Mouse (Mus musculus) CH12.LX (cell line): ENCODE results near the gene Ldah. TPM values are rescaled to one million over a fixed set of nuclear protein-coding genes. Genes with fewer than 3 reads are reported as not detected.

Source experiments
- DNase-seq: peaks from one replicate; pipeline ENCODE4 v3.0.0-alpha.2; 2013; ENCODE audit errors: extremely low read depth
- H3K27ac ChIP-seq: 2 replicates; pipeline ENCODE4 v1.5.1; 2012; ENCODE audit warnings: low read depth, mild to moderate bottlenecking, control low read depth, moderate library complexity; ENCODE audit not compliant: insufficient read depth
- H3K27me3 ChIP-seq: replicated peaks from 2 replicates; pipeline ENCODE3; 2012; ENCODE audit warnings: inconsistent platforms
- H3K36me3 ChIP-seq, 2 experiments: replicated peaks in 1 of 2; 2 replicates each; pipeline versions ENCODE3 to v1.6.1; 2012; ENCODE audit warnings: inconsistent platforms in 1 of 2, low read length in 1 of 2, mild to moderate bottlenecking in 1 of 2, mixed read lengths in 1 of 2, moderate library complexity in 1 of 2; ENCODE audit not compliant: control insufficient read depth in 1 of 2, insufficient read depth in 1 of 2
- H3K4me1 ChIP-seq, 2 experiments: 2 replicates each; pipeline ENCODE4 v1.6.1; 2012; ENCODE audit warnings: inconsistent platforms in 1 of 2, moderate library complexity in 1 of 2; ENCODE audit not compliant: insufficient read depth in 2 of 2, control insufficient read depth in 1 of 2
- H3K4me2 ChIP-seq: 2 replicates; pipeline ENCODE4 v1.6.1; 2012; ENCODE audit warnings: low read depth, mild to moderate bottlenecking, control low read depth; ENCODE audit not compliant: poor library complexity, insufficient read depth, severe bottlenecking
- H3K4me3 ChIP-seq, 3 experiments: fragments of 150-350 bp in 1 of 3; sonication (generic) in 1 of 3; replicated peaks in 1 of 3; 2 replicates each; pipeline versions ENCODE3 to v1.5.1; 2011 to 2012; ENCODE audit warnings: low read depth in 2 of 3, low read length in 2 of 3, mild to moderate bottlenecking in 2 of 3, moderate library complexity in 2 of 3, control low read depth in 1 of 3, improper control_type of control experiment in 1 of 3, inconsistent platforms in 1 of 3, mixed read lengths in 1 of 3; ENCODE audit not compliant: poor library complexity in 1 of 3
- H3K79me2 ChIP-seq: replicated peaks from 2 replicates; pipeline ENCODE4 v1.6.1; 2012; ENCODE audit warnings: mild to moderate bottlenecking, moderate library complexity; ENCODE audit not compliant: control insufficient read depth, poor library complexity, insufficient read depth, severe bottlenecking; ENCODE audit errors: extremely low read depth
- H3K9ac ChIP-seq: 2 replicates; pipeline ENCODE4 v1.6.1; 2012; ENCODE audit warnings: low read depth, mild to moderate bottlenecking, control low read depth, moderate library complexity; ENCODE audit not compliant: insufficient read depth
- H3K9me3 ChIP-seq: replicated peaks from 2 replicates; pipeline ENCODE3; 2012; ENCODE audit warnings: low read length, inconsistent platforms, mixed read lengths
- BHLHE40 ChIP-seq: IDR thresholded peaks from 2 replicates; pipeline ENCODE4 v1.6.1; 2011; ENCODE audit warnings: mild to moderate bottlenecking, low read depth, low read length, improper control_type of control experiment
- ETS1 ChIP-seq: conservative IDR thresholded peaks from 2 replicates; pipeline ENCODE4 v1.6.1; 2012; ENCODE audit warnings: low read depth, mild to moderate bottlenecking, inconsistent platforms, low read length, improper control_type of control experiment, moderate library complexity
- JUND ChIP-seq: conservative IDR thresholded peaks from 2 replicates; pipeline ENCODE4 v1.6.1; 2011; ENCODE audit warnings: low read depth, low read length, improper control_type of control experiment
- MYC ChIP-seq: IDR thresholded peaks from 2 replicates; pipeline ENCODE4 v1.6.1; 2011; ENCODE audit warnings: low read depth, mild to moderate bottlenecking, improper control_type of control experiment, low read length
- NRF1 ChIP-seq: IDR thresholded peaks from 2 replicates; pipeline ENCODE4 v1.6.1; 2014; ENCODE audit warnings: low read depth, mild to moderate bottlenecking, inconsistent platforms, low read length, improper control_type of control experiment, moderate library complexity
- PAX5 ChIP-seq: IDR thresholded peaks from 2 replicates; pipeline ENCODE4 v1.6.1; 2012; ENCODE audit warnings: low read length, inconsistent platforms, mixed read lengths
- RCOR1 ChIP-seq: conservative IDR thresholded peaks from 2 replicates; pipeline ENCODE4 v1.6.1; 2012; ENCODE audit warnings: low read depth, mild to moderate bottlenecking, inconsistent platforms, low read length, improper control_type of control experiment
- TBP ChIP-seq: conservative IDR thresholded peaks from 2 replicates; pipeline ENCODE4 v1.6.1; 2011; ENCODE audit warnings: low read depth, low read length, improper control_type of control experiment
- UBTF ChIP-seq: IDR thresholded peaks from 2 replicates; pipeline ENCODE4 v1.6.1; 2012; ENCODE audit warnings: low read depth, mild to moderate bottlenecking, inconsistent platforms, low read length, improper control_type of control experiment, moderate library complexity
- USF1 ChIP-seq: IDR thresholded peaks from 2 replicates; pipeline ENCODE4 v1.6.1; 2014; ENCODE audit warnings: low read depth, mild to moderate bottlenecking, inconsistent platforms, low read length, improper control_type of control experiment
- ZC3H11A ChIP-seq: IDR thresholded peaks from 2 replicates; pipeline ENCODE4 v1.6.1; 2012; ENCODE audit warnings: low read depth, mild to moderate bottlenecking, inconsistent platforms, low read length, improper control_type of control experiment
- ZKSCAN1 ChIP-seq: IDR thresholded peaks from 2 replicates; pipeline ENCODE4 v1.6.1; 2012; ENCODE audit warnings: low read depth, inconsistent platforms, low read length, improper control_type of control experiment, borderline replicate concordance
- ZMIZ1 ChIP-seq: IDR thresholded peaks from 2 replicates; pipeline ENCODE4 v1.6.1; 2012; ENCODE audit warnings: low read depth, mild to moderate bottlenecking, inconsistent platforms, low read length, improper control_type of control experiment
- dilution Hi-C: fragments of 300-500 bp; cut with MboI; formaldehyde crosslinking; loops from 2 replicates; pipeline ENCODE4 v1.14.3; 2020; ENCODE audit warnings: low sequenced_read_pairs; ENCODE audit not compliant: extremely low pct_unique_long_range_greater_than_20kb, extremely low pct_ligation_motif_present
- in situ Hi-C: fragments of 300-500 bp; cut with MboI; formaldehyde crosslinking; loops from 3 replicates; pipeline ENCODE4 v1.14.3; 2019; ENCODE audit warnings: low sequenced_read_pairs, low pct_ligation_motif_present, low pct_unique_long_range_greater_than_20kb, mixed read lengths
- polyA plus RNA-seq: library from polyadenylated mRNA; unstranded; fragments of >175 nt; gene quantifications from 2 replicates; pipeline ENCODE4 v1.2.1, GENCODE M21; 2012; ENCODE audit warnings: low read depth; ENCODE audit not compliant: insufficient read length
- total RNA-seq, 2 experiments: library from RNA; depleted of rRNA; stranded (reverse); fragments of 300-350 nt in 1 of 2; fragments of >200 nt in 1 of 2; gene quantifications; 2 replicates each; pipeline ENCODE4 v1.2.3; 2012 to 2014

Gene Ldah
- total and polyA plus RNA-seq, 3 experiments: 18.2 to 41.5 (median 34.5) TPM

- in situ Hi-C loops: loop anchor here (10.0 to 25.0 kb wide), 2 partner anchors 315 to 713 kb away; no protein-coding TSS in a partner anchor
Measured at GRCm38 (mm10) chr12:8299143-8300110, 91.5 kb downstream of the Ldah start.

GRCm38 (mm10) chr12:8300111-8300480, 92.2 kb downstream of the Ldah start:
- TF ChIP-seq PAX5 (no peak), BHLHE40 (no peak), ZMIZ1 (no peak), ETS1 (no peak), USF1 (no peak), RCOR1 (no peak), UBTF (no peak), NRF1 (no peak), ZKSCAN1 (no peak), JUND (no peak), TBP (no peak), MYC (no peak)
- TF ChIP-seq, all 38 proteins: peak for 0
- H3K9me3 ChIP-seq: peaks cover 40% of the 10 kb centered on the region
- no peak overlapping the region for H3K4me2 ChIP-seq
- no peak overlapping the region for H3K27ac ChIP-seq
- H3K4me1 ChIP-seq: peaks cover 8 to 19% of the 10 kb centered on the region in 2 experiments
- no peak for DNase-seq
- no peak overlapping the region for H3K9ac ChIP-seq
- H3K79me2 ChIP-seq: no peaks in the 10 kb centered on the region
- peaks cover 0 to 9% of the 10 kb centered on the region in 2 experiments for H3K36me3 ChIP-seq
- H3K4me3 ChIP-seq: no peak overlapping the region
- dilution Hi-C loops (no loop called here), in situ Hi-C loops (loop anchor here (10.0 to 25.0 kb wide), 2 partner anchors 315 to 712 kb away; no protein-coding TSS in a partner anchor)
- no peaks in the 10 kb centered on the region for H3K27me3 ChIP-seq

More at GRCm38 (mm10) chr12:8299143-8300110, 91.5 kb downstream of the Ldah start:
- H3K9me3 ChIP-seq: peaks cover 40% of the 10 kb centered on the region
- TF ChIP-seq ZC3H11A: no peak
- TF ChIP-seq, all 38 proteins: peak for 0
- H3K27ac ChIP-seq: no peak overlapping the region
- no peaks in the 10 kb centered on the region for H3K27me3 ChIP-seq
- H3K36me3 ChIP-seq: peaks cover 0 to 9% of the 10 kb centered on the region in 2 experiments
- no peak overlapping the region for H3K4me3 ChIP-seq
- no peak overlapping the region for H3K9ac ChIP-seq
- H3K4me1 ChIP-seq: peaks cover 8 to 26% of the 10 kb centered on the region in 2 experiments
- dilution Hi-C loops: no loop called here
- no peaks in the 10 kb centered on the region for H3K79me2 ChIP-seq
- no peak for DNase-seq
- H3K4me2 ChIP-seq: no peak overlapping the region
